Mouse (Mus musculus) brain, embryonic 14.5 days (tissue): ENCODE measurements at regions not wholly inside any gene's neighbourhood (a gene's known extent, or its start where the extent isn't known, plus 50 kb on each side); places are given as distances from the start of the nearest gene placed in this dataset.

Source experiments
- CTCF ChIP-seq: fragments of 200-500 bp; IDR thresholded peaks from 2 replicates; pipeline ENCODE4 v1.5.1; 2012; ENCODE audit warnings: inconsistent platforms, mild to moderate bottlenecking, moderate library complexity, borderline replicate concordance; ENCODE audit not compliant: insufficient read depth, insufficient read length; ENCODE audit errors: extremely low read depth
- POLR2A ChIP-seq: fragments of 200-500 bp; IDR thresholded peaks from 2 replicates; pipeline ENCODE4 v1.6.1; 2012; ENCODE audit warnings: mild to moderate bottlenecking, inconsistent platforms, borderline replicate concordance; ENCODE audit not compliant: poor library complexity, insufficient read depth, insufficient read length, severe bottlenecking; ENCODE audit errors: extremely low read depth

GRCm38 (mm10) chr13:111367620-111368019 is 112.8 kb downstream of the Actbl2 start:
- TF ChIP-seq POLR2A (no peak), CTCF (no peak)
